Mouse (Mus musculus) right cerebral cortex, postnatal 10 days (tissue): ENCODE data around the gene Tspan15.

ENCODE experiments used
- DNase-seq, 2 experiments: peaks; one replicate each; pipeline ENCODE4 v3.0.0; 2021; ENCODE audit warnings: low spot score in 2 of 2

Gene Tspan15

GRCm38 (mm10) chr10:62190821-62191220 lies 40.2 kb downstream of the Tspan15 start:
- no peak for DNase-seq

GRCm38 (mm10) chr10:62189910-62190309 lies 41.1 kb downstream of the Tspan15 start:
- no peak for DNase-seq

GRCm38 (mm10) chr10:62189303-62189702 lies 41.7 kb downstream of the Tspan15 start:
- DNase-seq: no peak

GRCm38 (mm10) chr10:62186882-62187281 lies 44.2 kb downstream of the Tspan15 start:
- peak; percentile 72 to 88 for DNase-seq

GRCm38 (mm10) chr10:62183053-62183452 lies 48.0 kb downstream of the Tspan15 start:
- DNase-seq: peak; percentile 94 to 96

- DNase-seq: no peak
Measured at GRCm38 (mm10) chr10:62182471-62183014, 48.5 kb downstream of the Tspan15 start.

GRCm38 (mm10) chr10:62181701-62182100 lies 49.4 kb downstream of the Tspan15 start:
- DNase-seq: no peak

GRCm38 (mm10) chr10:62179944-62180343 lies 51.1 kb downstream of the Tspan15 start:
- DNase-seq: no peak

- DNase-seq: no peak
Measured at GRCm38 (mm10) chr10:62174533-62175313, 56.3 kb downstream of the Tspan15 start.

GRCm38 (mm10) chr10:62173941-62174448 lies 57.1 kb downstream of the Tspan15 start:
- no peak for DNase-seq

- DNase-seq: no peak
Measured at GRCm38 (mm10) chr10:62172841-62173553, 58.1 kb downstream of the Tspan15 start.

- no peak for DNase-seq
Measured at GRCm38 (mm10) chr10:62162410-62162809, 68.6 kb downstream of the Tspan15 start.

GRCm38 (mm10) chr10:62149929-62150328 lies 81.1 kb downstream of the Tspan15 start:
- no peak for DNase-seq

- DNase-seq: no peak
Measured at GRCm38 (mm10) chr10:62147466-62148248, 83.4 kb downstream of the Tspan15 start.

- DNase-seq: no peak
Measured at GRCm38 (mm10) chr10:62145957-62146356, 85.1 kb downstream of the Tspan15 start.

- DNase-seq: no peak
Measured at GRCm38 (mm10) chr10:62143820-62144219, 87.2 kb downstream of the Tspan15 start, which contains the start of gene Fam241b. TSS of gene Fam241b (minus strand) at chr10:62143920.

GRCm38 (mm10) chr10:62138040-62138439 lies 93.0 kb downstream of the Tspan15 start:
- no peak for DNase-seq

GRCm38 (mm10) chr10:62137150-62137549 lies 93.9 kb downstream of the Tspan15 start:
- no peak for DNase-seq

GRCm38 (mm10) chr10:62135696-62136470 lies 95.2 kb downstream of the Tspan15 start:
- no peak for DNase-seq
